Mouse (Mus musculus) adrenal gland, postnatal 36 days (tissue): ENCODE measurements around the gene Pm20d2. TPM values are rescaled to one million over a fixed set of nuclear protein-coding genes. Genes with fewer than 3 reads are reported as not detected.

Experiments used
- DNase-seq, 2 experiments: peaks; one replicate each; pipeline ENCODE4 v3.0.0; 2021; ENCODE audit warnings: mixed read lengths in 1 of 2
- total RNA-seq, 2 experiments: library from RNA; stranded (reverse); gene quantifications; 2 replicates each; pipeline ENCODE4 v1.2.3; 2021

The Pm20d2 gene
- total RNA-seq, 2 experiments from 2014 or later: 17.9 to 63.5 TPM

DNA sequence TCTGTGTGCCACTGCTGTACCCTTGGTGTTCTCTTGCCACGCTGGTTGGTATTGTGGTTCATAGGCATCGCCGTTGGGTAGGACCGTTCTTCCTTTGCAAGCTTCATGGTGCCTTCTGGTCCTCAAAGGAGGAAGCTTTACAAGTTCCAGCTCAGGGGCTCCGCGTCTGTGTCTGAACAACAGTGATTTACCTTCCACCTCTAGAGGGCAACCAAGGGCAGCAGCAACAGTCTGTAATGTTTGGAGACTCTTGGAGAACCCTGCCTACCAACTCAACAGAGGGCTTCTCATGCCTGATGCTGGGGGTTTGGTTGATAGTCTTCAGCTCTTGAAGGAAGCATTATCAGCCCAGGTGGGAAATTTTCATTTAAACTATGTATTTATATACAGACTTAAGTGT lies 65.0 kb downstream of the Pm20d2 start:
- peak; percentile 28 to 60 for DNase-seq

Other genes with a start within 250 kb of the Pm20d2 start
- gene Ankrd6, start 238.9 kb downstream of the Pm20d2 start, total RNA-seq: 1 to 10 TPM; 1.6 to 3.1 TPM
- gene Rragd, start 206.7 kb downstream of the Pm20d2 start, total RNA-seq: 1 to 10 TPM; 7.9 to 10.0 TPM
- gene Ube2j1, start 158.3 kb downstream of the Pm20d2 start, total RNA-seq: 10 to 100 TPM; 74.0 to 86.9 TPM
- gene Gabrr2, start 126.7 kb downstream of the Pm20d2 start, total RNA-seq: under 1 TPM; 0.20 to 0.26 TPM
- under 1 TPM in 1 of 2 experiments, not detected in 1; 0.13 TPM for gene Gabrr1, start 57.2 kb downstream of the Pm20d2 start, total RNA-seq
- gene Srsf12, start 19.3 kb upstream of the Pm20d2 start, total RNA-seq: 1 to 10 TPM in 1 of 2 experiments, under 1 TPM in 1; 0.76 to 1.2 TPM
- gene Pnrc1, start 100.4 kb upstream of the Pm20d2 start, total RNA-seq: 100 to 1,000 TPM; 192 to 221 TPM
- 10 to 100 TPM; 29.6 to 43.7 TPM for gene Rngtt, start 120.6 kb upstream of the Pm20d2 start, total RNA-seq